Mouse (Mus musculus) limb, embryonic 11.5 days (tissue): Measurements from ENCODE around the gene Pax4. TPM values are rescaled to one million over a fixed set of nuclear protein-coding genes. Genes with fewer than 3 reads are reported as not detected.
A peak's percentile ranks its signal among the peaks of the same experiment; 100 is the strongest.

Experiments
- ATAC-seq: fragments of 200-750 bp; cut with Nextera tagmentation; 2 replicates; pipeline ENCODE4 v1.8.0; 2017; ENCODE audit warnings: low read depth; ENCODE audit not compliant: insufficient number of reproducible peaks, low FRiP score, low TSS enrichment
- DNase-seq: peaks from one replicate; pipeline ENCODE4 v3.0.0-alpha.2; 2015; ENCODE audit warnings: low spot score
- H3K27ac ChIP-seq: fragments of 300-500 bp; sonication (generic); replicated peaks from 2 replicates; pipeline ENCODE4 v1.5.1; 2014; ENCODE audit warnings: low read depth, mild to moderate bottlenecking, low read length
- H3K27me3 ChIP-seq: fragments of 300-500 bp; sonication (generic); 2 replicates; pipeline ENCODE4 v1.6.1; 2014; ENCODE audit warnings: mild to moderate bottlenecking, low read length, mixed read lengths; ENCODE audit not compliant: control insufficient read depth, insufficient read depth
- H3K36me3 ChIP-seq: fragments of 300-500 bp; sonication (generic); 2 replicates; pipeline ENCODE4 v1.6.1; 2014; ENCODE audit warnings: mild to moderate bottlenecking, low read length, moderate library complexity, mixed read lengths; ENCODE audit not compliant: control insufficient read depth, insufficient read depth
- H3K4me1 ChIP-seq: fragments of 300-500 bp; sonication (generic); 2 replicates; pipeline ENCODE4 v1.6.1; 2014; ENCODE audit warnings: low read length, mixed read lengths; ENCODE audit not compliant: control insufficient read depth, insufficient read depth
- H3K4me2 ChIP-seq: fragments of 300-500 bp; sonication (generic); 2 replicates; pipeline ENCODE4 v1.6.1; 2014; ENCODE audit warnings: low read depth, mild to moderate bottlenecking, moderate library complexity; ENCODE audit not compliant: severe bottlenecking
- H3K4me3 ChIP-seq: fragments of 300-500 bp; sonication (generic); 2 replicates; pipeline ENCODE4 v1.5.1; 2014; ENCODE audit warnings: low read depth, low read length
- H3K9ac ChIP-seq: fragments of 300-500 bp; sonication (generic); 2 replicates; pipeline ENCODE4 v1.6.1; 2014; ENCODE audit warnings: mild to moderate bottlenecking, low read length
- H3K9me3 ChIP-seq: fragments of 300-500 bp; sonication (generic); 2 replicates; pipeline ENCODE4 v1.6.1; 2016; ENCODE audit warnings: low read length; ENCODE audit not compliant: control insufficient read depth
- WGBS: fragments of 180-500 bp; shearing (Covaris S2); extraction: QIAGEN DNeasy Blood & Tissue Kit; methylation state at CpG from one replicate; pipeline ENCODE4 v1.1.7; 2014; 5-methylcytosine and 5-hydroxymethylcytosine counted together
- polyA plus RNA-seq: library from polyadenylated mRNA; unstranded; fragments of >200 nt; fragmentation: Nextera tagmentation; extraction: Ambion mirVana; gene quantifications from 2 replicates; pipeline ENCODE4 v1.2.1, GENCODE M21; 2014

The Pax4 gene
- polyA plus RNA-seq, 1 experiment from 2014 or later = not detected

- H3K27ac ChIP-seq = no peak overlapping the region
- WGBS = 73% methylated on average over 10 of the region's 10 CpGs
- no peak overlapping the region for H3K4me3 ChIP-seq
- H3K9ac ChIP-seq = no peak overlapping the region
- no peaks in the 10 kb centered on the region for H3K9me3 ChIP-seq
- no peak for DNase-seq
- no peaks in the 10 kb centered on the region for H3K4me1 ChIP-seq
- no peak overlapping the region for H3K4me2 ChIP-seq
- no peak; the same call in 1 of the 2 replicates for ATAC-seq
- H3K27me3 ChIP-seq = no peaks in the 10 kb centered on the region
- no peaks in the 10 kb centered on the region for H3K36me3 ChIP-seq
These were observed 18.2 kb downstream of the Pax4 start for GRCm38 (mm10) chr6:28430795-28431537.

- WGBS = 84% methylated on average over 11 of the region's 11 CpGs
- no peaks in the 10 kb centered on the region for H3K36me3 ChIP-seq
- H3K9me3 ChIP-seq = no peaks in the 10 kb centered on the region
- ATAC-seq (no peak), DNase-seq (no peak)
- no peak overlapping the region for H3K27ac ChIP-seq
- H3K4me2 ChIP-seq = no peak overlapping the region
- no peak overlapping the region for H3K9ac ChIP-seq
- no peak overlapping the region for H3K4me3 ChIP-seq
- H3K4me1 ChIP-seq = no peaks in the 10 kb centered on the region
- no peaks in the 10 kb centered on the region for H3K27me3 ChIP-seq
These were observed 19.3 kb downstream of the Pax4 start for GRCm38 (mm10) chr6:28429870-28430269.

DNA sequence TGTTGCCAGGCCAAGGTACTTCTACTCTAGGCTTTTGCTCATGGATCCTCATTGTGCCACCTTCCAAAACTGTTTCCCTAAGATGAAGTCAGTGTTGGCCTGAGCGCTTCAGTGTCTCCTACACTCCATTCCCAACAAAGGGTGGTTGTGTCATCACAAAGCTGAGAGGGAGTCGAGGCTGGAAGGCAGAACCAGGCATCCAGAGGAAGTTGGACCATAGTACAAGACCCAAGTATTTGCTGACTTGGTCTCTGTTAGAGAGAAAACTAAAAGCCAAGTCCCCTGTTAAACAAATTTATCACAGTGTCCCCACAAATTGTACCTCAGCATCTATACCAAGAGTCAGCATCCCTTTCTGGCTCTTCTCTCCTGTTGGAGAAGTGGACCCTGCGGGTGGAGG is 20.9 kb downstream of the Pax4 start, which contains the start of gene Gcc1:
TSS of gene Gcc1 (minus strand) at position 101 of the 400 bp plus-strand sequence.
- WGBS = 87% methylated on average over 3 of the region's 3 CpGs
- Histone ChIP-seq H3K27ac (no peak within 1 kb of the TSS), H3K36me3 (no peaks in the 10 kb centered on the region), H3K4me2 (no peak within 1 kb of the TSS), H3K4me1 (no peaks in the 10 kb centered on the region), H3K9me3 (no peaks in the 10 kb centered on the region), H3K4me3 (no peak within 1 kb of the TSS), H3K27me3 (no peaks in the 10 kb centered on the region), H3K9ac (no peak within 1 kb of the TSS)
- DNase-seq (no peak), ATAC-seq (no peak)

GRCm38 (mm10) chr6:28427096-28427839 is 21.9 kb downstream of the Pax4 start, which contains the start of gene Fscn3:
Fscn3 (plus strand) TSS chr6:28427789.
- H3K9ac ChIP-seq = no peak within 1 kb of the TSS
- 78% methylated on average over 3 of the region's 3 CpGs for WGBS
- no peak for DNase-seq

DNA sequence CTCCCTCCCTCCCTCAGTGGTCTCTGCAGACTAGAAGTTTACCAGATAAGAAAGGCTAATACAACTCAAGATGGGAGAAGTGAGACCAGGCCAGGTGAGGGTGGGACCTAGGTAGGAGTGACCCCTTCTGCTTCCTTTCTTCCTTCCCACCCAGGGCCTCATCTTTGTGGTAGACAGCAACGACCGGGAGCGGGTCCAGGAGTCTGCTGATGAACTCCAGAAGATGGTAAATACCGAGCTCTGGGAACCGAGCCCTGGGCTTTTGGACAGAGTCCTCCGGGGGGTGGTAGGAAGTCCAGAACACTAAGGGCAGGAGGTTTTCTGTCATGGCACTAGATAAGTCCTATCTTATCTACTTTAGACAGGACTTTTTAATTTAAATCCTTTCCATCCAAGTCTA is 24.1 kb downstream of the Pax4 start:
- DNase-seq (no peak), ATAC-seq (no peak)
- Histone ChIP-seq H3K9ac (no peak overlapping the region), H3K4me3 (no peak overlapping the region), H3K36me3 (no peaks in the 10 kb centered on the region), H3K9me3 (no peaks in the 10 kb centered on the region), H3K27ac (no peak overlapping the region), H3K27me3 (no peaks in the 10 kb centered on the region), H3K4me1 (peaks cover 9% of the 10 kb centered on the region), H3K4me2 (no peak overlapping the region)
- WGBS = 96% methylated on average over 6 of the region's 6 CpGs

More at GRCm38 (mm10) chr6:28427096-28427839, 21.9 kb downstream of the Pax4 start, which contains the start of gene Fscn3:
- no peak within 1 kb of the TSS for H3K4me2 ChIP-seq
- no peaks in the 10 kb centered on the region for H3K36me3 ChIP-seq
- no peak within 1 kb of the TSS for H3K4me3 ChIP-seq
- no peaks in the 10 kb centered on the region for H3K4me1 ChIP-seq
- no peak within 1 kb of the TSS for H3K27ac ChIP-seq
- ATAC-seq = no peak
- no peaks in the 10 kb centered on the region for H3K27me3 ChIP-seq
- no peaks in the 10 kb centered on the region for H3K9me3 ChIP-seq

- peak overlapping the region; percentile 55; the same call in 1 of the 2 replicates for H3K27ac ChIP-seq
- DNase-seq (peak; percentile 58), ATAC-seq (peak; percentile 33)
These were observed 25.1 kb downstream of the Pax4 start for GRCm38 (mm10) chr6:28423767-28424695.

DNA sequence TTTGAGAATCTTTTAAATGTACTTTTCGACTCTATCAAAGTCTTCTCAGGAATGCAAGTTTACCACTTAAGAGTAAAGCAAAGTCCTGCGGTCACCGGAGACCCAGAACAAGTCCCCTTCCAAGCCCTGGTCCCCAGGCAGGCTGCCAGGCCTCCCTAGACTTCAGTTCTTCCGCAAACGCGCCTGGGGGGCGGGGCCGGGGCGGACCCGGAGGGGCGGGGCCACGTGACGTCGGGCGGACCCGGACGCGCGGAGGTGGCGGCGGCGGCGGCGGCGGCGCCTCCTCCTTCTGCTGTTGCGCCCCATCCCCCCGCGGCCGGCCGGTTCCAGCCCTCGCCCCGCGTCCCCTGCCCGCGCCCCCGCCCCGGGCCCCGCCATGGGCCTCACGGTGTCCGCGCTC is 25.8 kb downstream of the Pax4 start, which contains the start of gene Arf5:
TSS of gene Arf5 (plus strand) at position 248 of the 400 bp plus-strand sequence.
- H3K4me1 ChIP-seq = peaks cover 9% of the 10 kb centered on the region
- H3K27ac ChIP-seq = peak within 1 kb of the TSS; percentile 55; the same call in 1 of the 2 replicates
- ATAC-seq (peak; percentile 80), DNase-seq (peak; percentile 94)
- H3K4me3 ChIP-seq = peak within 1 kb of the TSS; percentile 96
- WGBS = 1% methylated on average over 30 of the region's 42 CpGs
- H3K4me2 ChIP-seq = peak within 1 kb of the TSS; percentile 56
- H3K9ac ChIP-seq = peak within 1 kb of the TSS; percentile 88
- H3K9me3 ChIP-seq = no peaks in the 10 kb centered on the region
- peaks cover 4% of the 10 kb centered on the region; the same call in 1 of the 2 replicates for H3K36me3 ChIP-seq
- no peaks in the 10 kb centered on the region for H3K27me3 ChIP-seq

More at GRCm38 (mm10) chr6:28423767-28424695, 25.1 kb downstream of the Pax4 start:
- Histone ChIP-seq H3K36me3 (no peaks in the 10 kb centered on the region), H3K4me1 (peaks cover 9% of the 10 kb centered on the region), H3K27me3 (no peaks in the 10 kb centered on the region), H3K4me3 (peak overlapping the region; percentile 96), H3K4me2 (peak overlapping the region; percentile 56), H3K9me3 (no peaks in the 10 kb centered on the region), H3K9ac (peak overlapping the region; percentile 88)
- WGBS = 10% methylated on average over 43 of the region's 46 CpGs
